Mouse (Mus musculus): ENCODE measurements around the gene Nckap5.
A peak's percentile ranks its signal among the peaks of the same experiment; 100 is the strongest.

The Nckap5 gene

GRCm38 (mm10) chr1:126461527-126462354 lies 368.9 kb downstream of the Nckap5 start:
- DNase-seq, result peak; percentile 15

- DNase-seq, result no peak
Observed at GRCm38 (mm10) chr1:126457739-126458138, 372.9 kb downstream of the Nckap5 start.

GRCm38 (mm10) chr1:126454504-126455173 lies 376.0 kb downstream of the Nckap5 start:
- no peak for DNase-seq

GRCm38 (mm10) chr1:126451472-126451871 lies 379.1 kb downstream of the Nckap5 start:
- DNase-seq, result no peak

GRCm38 (mm10) chr1:126449424-126449823 lies 381.2 kb downstream of the Nckap5 start:
- DNase-seq, result no peak

- DNase-seq, result no peak
Observed at GRCm38 (mm10) chr1:126443890-126444289, 386.7 kb downstream of the Nckap5 start.

GRCm38 (mm10) chr1:126442723-126443122 lies 387.9 kb downstream of the Nckap5 start:
- no peak for DNase-seq

- DNase-seq, result no peak
Observed at GRCm38 (mm10) chr1:126438000-126438572, 392.5 kb downstream of the Nckap5 start.

GRCm38 (mm10) chr1:126436937-126437667 lies 393.5 kb downstream of the Nckap5 start:
- no peak for DNase-seq

GRCm38 (mm10) chr1:126432285-126432684 lies 398.3 kb downstream of the Nckap5 start:
- no peak for DNase-seq

GRCm38 (mm10) chr1:126431594-126431993 lies 399.0 kb downstream of the Nckap5 start:
- peak; percentile 60 for DNase-seq

GRCm38 (mm10) chr1:126411426-126411825 lies 419.2 kb downstream of the Nckap5 start:
- no peak for DNase-seq

GRCm38 (mm10) chr1:126407886-126408285 lies 422.7 kb downstream of the Nckap5 start:
- peak; percentile 76 for DNase-seq

- DNase-seq, result no peak
Observed at GRCm38 (mm10) chr1:126405543-126405942, 425.1 kb downstream of the Nckap5 start.

GRCm38 (mm10) chr1:126403970-126404369 lies 426.6 kb downstream of the Nckap5 start:
- DNase-seq, result no peak

GRCm38 (mm10) chr1:126391204-126391603 lies 439.4 kb downstream of the Nckap5 start:
- DNase-seq, result no peak

- DNase-seq, result no peak
Observed at GRCm38 (mm10) chr1:126377339-126377980, 453.1 kb downstream of the Nckap5 start.

GRCm38 (mm10) chr1:126366736-126367135 lies 463.9 kb downstream of the Nckap5 start:
- no peak for DNase-seq

- DNase-seq, result no peak
Observed at GRCm38 (mm10) chr1:126364556-126364955, 466.0 kb downstream of the Nckap5 start.

- no peak for DNase-seq
Observed at GRCm38 (mm10) chr1:126360531-126361220, 469.9 kb downstream of the Nckap5 start.

GRCm38 (mm10) chr1:126360111-126360510 lies 470.5 kb downstream of the Nckap5 start:
- DNase-seq, result no peak

GRCm38 (mm10) chr1:126341806-126342205 lies 488.8 kb downstream of the Nckap5 start:
- no peak for DNase-seq

All from kidney, postnatal 10 days (tissue).